26 mouse cellular contexts compared by ENCODE assay signal in genomic region chr16:79972146-79972545, GRCm38 (mm10).
DNase-seq lines count a peak whose midpoint lies in the region; ATAC-seq lines count a peak whose summit lies in the region.
"Had no signal": no experiment of that assay in that cellular context is flagged by ENCODE, and none has a peak within 500 bp of the region (broad histone marks: within the 10 kb centered on the region; RNA-seq: fewer than 3 reads in every experiment).

No protein-coding gene starts in this region.

- no peak overlapping the region for H3K27ac ChIP-seq in forebrain, embryonic 15.5 days (replicated peaks)
- H3K27ac ChIP-seq in forebrain, embryonic 12.5 days = no peak overlapping the region
- no peak overlapping the region for H3K27ac ChIP-seq in midbrain, embryonic 14.5 days (replicated peaks; ENCODE audit: low read depth, low read length)
- H3K27ac ChIP-seq: embryonic facial prominence, embryonic 12.5 days; hindbrain, embryonic 10.5 days; kidney, embryonic 15.5 days; layer of hippocampus, adult 2 months; left cerebral cortex, adult 2 months; limb, embryonic 13.5 days; lung, embryonic 15.5 days had no signal

- H3K4me3 ChIP-seq in forebrain, embryonic 15.5 days = no peak overlapping the region
- H3K4me3 ChIP-seq in forebrain, embryonic 12.5 days (replicated peaks) = no peak overlapping the region
- no peak overlapping the region for H3K4me3 ChIP-seq in midbrain, embryonic 14.5 days (replicated peaks; ENCODE audit: low read depth, low read length)
- H3K4me3 ChIP-seq: embryonic facial prominence, embryonic 12.5 days; hindbrain, embryonic 10.5 days; kidney, embryonic 15.5 days; layer of hippocampus, adult 2 months; left cerebral cortex, adult 2 months; limb, embryonic 13.5 days; lung, embryonic 15.5 days had no signal

- no peaks in the 10 kb centered on the region for H3K36me3 ChIP-seq in forebrain, embryonic 15.5 days
- no peaks in the 10 kb centered on the region for H3K36me3 ChIP-seq in forebrain, embryonic 12.5 days (replicated peaks)
- H3K36me3 ChIP-seq in midbrain, embryonic 14.5 days (ENCODE audit: control insufficient read depth, insufficient read depth, low read length) = no peaks in the 10 kb centered on the region
- H3K36me3 ChIP-seq: embryonic facial prominence, embryonic 12.5 days; hindbrain, embryonic 10.5 days; kidney, embryonic 15.5 days; limb, embryonic 13.5 days; lung, embryonic 15.5 days had no signal

- peaks cover 5% of the 10 kb centered on the region for H3K4me1 ChIP-seq in forebrain, embryonic 15.5 days
- H3K4me1 ChIP-seq in forebrain, embryonic 12.5 days = no peaks in the 10 kb centered on the region
- H3K4me1 ChIP-seq in midbrain, embryonic 14.5 days (ENCODE audit: control insufficient read depth, insufficient read depth, low read length) = peaks cover 2% of the 10 kb centered on the region; the same call in 1 of the 2 replicates
- H3K4me1 ChIP-seq: embryonic facial prominence, embryonic 12.5 days; hindbrain, embryonic 10.5 days; kidney, embryonic 15.5 days; limb, embryonic 13.5 days; lung, embryonic 15.5 days had no signal

- 30% methylated on average over 6 of the region's 6 CpGs for WGBS in forebrain, embryonic 15.5 days
- 78% methylated on average over 6 of the region's 6 CpGs for WGBS in forebrain, embryonic 12.5 days
- WGBS in midbrain, embryonic 14.5 days = 37% methylated on average over 6 of the region's 6 CpGs

- peak; percentile 82 for ATAC-seq in forebrain, embryonic 15.5 days (replicated peaks)
- no peak for ATAC-seq in forebrain, embryonic 12.5 days (ENCODE audit: low FRiP score)
- ATAC-seq in midbrain, embryonic 14.5 days (ENCODE audit: low FRiP score, low TSS enrichment) = peak; percentile 62; the same call in 1 of the 2 replicates
- ATAC-seq: CD4-positive, CD25-positive, alpha-beta regulatory T cell, adult 4 months; intestine, postnatal 0 days had no signal

- H3K9me3 ChIP-seq in forebrain, embryonic 15.5 days = no peaks in the 10 kb centered on the region
- H3K9me3 ChIP-seq in forebrain, embryonic 12.5 days = no peaks in the 10 kb centered on the region
- no peaks in the 10 kb centered on the region for H3K9me3 ChIP-seq in midbrain, embryonic 14.5 days (ENCODE audit: control insufficient read depth, low read length)
- H3K9me3 ChIP-seq: embryonic facial prominence, embryonic 12.5 days; hindbrain, embryonic 10.5 days; kidney, embryonic 15.5 days; limb, embryonic 13.5 days; lung, embryonic 15.5 days had no signal

- DNase-seq in brain, adult 2 months (ENCODE audit: low read depth, low spot score) = peak; percentile 3
- peak; percentile 22 for DNase-seq in brain, embryonic 18.5 days (ENCODE audit: low read depth, low spot score)
- peak; percentile 59 for DNase-seq in midbrain, embryonic 14.5 days
- DNase-seq in embryo, embryonic 10 days (ENCODE audit: low spot score) = no peak
- no peak for DNase-seq in frontal cortex, adult 2 months (ENCODE audit: extremely low spot score in 1 of 2, low spot score in 1 of 2)
- DNase-seq: adrenal gland, postnatal 14 days; cerebellum, adult 8-10 months; cerebellum, postnatal 25 days; gastrocnemius, postnatal 14 days; heart, postnatal 14 days; kidney, postnatal 36 days; lung, postnatal 36 days; spleen, adult 18-20 months; thymus, postnatal 14 days had no signal

- H3K4me2 ChIP-seq in forebrain, embryonic 15.5 days (replicated peaks) = no peak overlapping the region
- no peak overlapping the region for H3K4me2 ChIP-seq in forebrain, embryonic 12.5 days
- no peak overlapping the region for H3K4me2 ChIP-seq in midbrain, embryonic 14.5 days (ENCODE audit: low read length)
- H3K4me2 ChIP-seq: embryonic facial prominence, embryonic 12.5 days; kidney, embryonic 15.5 days; limb, embryonic 13.5 days; liver, embryonic 11.5 days; lung, embryonic 15.5 days had no signal

- H3K27me3 ChIP-seq in forebrain, embryonic 15.5 days = no peaks in the 10 kb centered on the region
- no peaks in the 10 kb centered on the region for H3K27me3 ChIP-seq in forebrain, embryonic 12.5 days
- no peaks in the 10 kb centered on the region for H3K27me3 ChIP-seq in midbrain, embryonic 14.5 days (ENCODE audit: control insufficient read depth, insufficient read depth, low read length)
- H3K27me3 ChIP-seq: embryonic facial prominence, embryonic 12.5 days; kidney, embryonic 15.5 days; limb, embryonic 13.5 days; lung, embryonic 15.5 days had no signal

- H3K9ac ChIP-seq in forebrain, embryonic 15.5 days (replicated peaks) = no peak overlapping the region
- H3K9ac ChIP-seq in forebrain, embryonic 12.5 days = no peak overlapping the region
- H3K9ac ChIP-seq in midbrain, embryonic 14.5 days (replicated peaks; ENCODE audit: low read length) = no peak overlapping the region
- H3K9ac ChIP-seq: embryonic facial prominence, embryonic 12.5 days; kidney, embryonic 15.5 days; limb, embryonic 13.5 days; lung, embryonic 15.5 days had no signal

Comparison
In these comparisons a context has a peak if more than half of its experiments do, and no peak if none do; other contexts are left out.
1. DNase-seq: peak in brain, adult 2 months (single experiment), brain, embryonic 18.5 days (single experiment) and midbrain, embryonic 14.5 days (single experiment); none in embryo, embryonic 10 days (single experiment) and frontal cortex, adult 2 months (0 of 2).